Mouse (Mus musculus) adrenal gland (tissue): ENCODE results near the gene Wdr82.
"Not testable (repeated sequence)": the region's sequence is repeated elsewhere in the genome, so short reads cannot be mapped to it uniquely, and the experiment has no call there.

Experiments
- intact Hi-C: fragments of 180-260 bp; cut with DNase I; formaldehyde crosslinking; loops from one replicate; pipeline ENCODE4 v1.15.1; 2025

Gene Wdr82

DNA sequence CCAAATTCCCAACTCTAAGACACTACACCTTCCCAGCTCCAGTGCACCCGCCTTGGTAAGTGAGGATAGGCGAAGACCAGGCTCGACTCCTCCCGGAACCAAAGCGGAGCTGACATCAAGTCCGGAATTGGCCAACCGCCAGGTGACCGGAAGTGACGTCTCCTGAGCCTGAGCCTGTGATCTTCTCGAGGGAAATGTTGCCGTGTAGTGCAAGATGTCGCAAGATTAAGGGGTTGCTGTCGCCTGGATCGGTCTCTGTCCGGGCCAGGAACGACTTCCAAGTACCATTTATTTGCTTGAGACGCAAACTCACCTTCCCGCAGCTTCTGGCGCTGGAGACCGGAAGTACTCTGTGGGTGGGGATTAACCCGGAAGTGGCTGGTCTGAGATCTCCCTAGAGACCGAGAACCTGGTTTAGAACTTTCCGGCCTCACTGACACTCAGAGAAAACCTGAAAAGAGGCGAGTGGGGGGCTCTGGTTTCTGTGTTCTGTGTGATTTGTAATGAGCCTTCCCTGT, 10.9 kb upstream of the Wdr82 start:
- intact Hi-C loops = no loop called here

DNA sequence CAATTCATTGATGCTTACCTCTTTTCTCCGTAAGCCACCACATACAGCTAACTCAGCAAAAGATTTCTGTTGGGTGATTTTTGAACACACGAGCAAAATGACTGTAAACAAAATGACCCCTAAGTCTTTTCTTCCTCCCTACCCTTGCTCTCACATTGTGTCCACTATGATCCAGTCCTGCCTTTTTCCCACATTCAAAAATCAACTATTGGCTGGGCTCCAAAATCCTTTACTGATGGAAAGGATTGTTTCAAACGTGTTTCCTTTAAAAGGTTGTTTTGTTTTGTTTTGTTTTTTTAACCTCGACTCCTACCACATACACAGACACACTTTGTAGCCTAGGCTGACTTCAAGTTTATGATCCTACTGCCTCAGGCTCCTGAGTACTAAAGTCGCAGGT, 10.3 kb upstream of the Wdr82 start:
- intact Hi-C loops = no loop called here

DNA sequence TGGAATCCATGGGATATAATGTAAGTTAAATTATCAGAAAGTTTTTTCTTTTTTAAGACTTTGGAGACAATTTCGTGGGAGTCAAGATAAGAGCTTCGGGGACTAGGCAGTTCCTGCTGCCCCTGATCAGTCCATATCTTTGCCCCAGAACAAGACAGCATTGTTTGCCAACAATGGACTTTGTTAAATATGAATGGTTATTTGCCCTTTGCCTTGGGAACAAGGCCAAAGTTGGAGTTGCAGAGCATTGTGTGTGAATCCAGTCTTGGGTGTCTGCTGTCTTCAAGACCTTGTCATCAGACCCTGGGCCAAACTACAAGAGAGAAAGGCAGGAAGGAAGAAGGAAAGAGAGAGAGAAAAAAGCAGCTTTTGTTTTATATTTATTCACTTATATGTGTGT, 4.0 kb upstream of the Wdr82 start:
- intact Hi-C loops = no loop called here

DNA sequence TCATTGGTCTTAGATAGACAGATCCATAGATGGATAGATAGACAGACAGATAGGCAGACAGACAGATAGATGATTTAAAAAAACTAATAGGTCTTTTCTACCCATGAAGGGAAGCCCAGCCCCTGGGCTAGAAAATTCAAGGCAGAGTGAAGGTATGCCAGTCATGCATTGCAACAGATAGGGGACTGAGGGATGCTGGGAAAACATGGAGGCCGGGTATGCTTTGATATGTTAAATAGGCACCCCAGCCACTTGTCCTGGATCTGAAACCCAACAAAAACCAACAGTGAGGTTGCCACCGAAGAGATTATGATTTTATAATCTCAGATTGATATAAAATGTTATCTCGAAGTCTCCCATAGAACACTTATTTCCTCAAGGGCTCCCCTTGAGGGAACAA, 3.5 kb upstream of the Wdr82 start:
- intact Hi-C loops = no loop called here

DNA sequence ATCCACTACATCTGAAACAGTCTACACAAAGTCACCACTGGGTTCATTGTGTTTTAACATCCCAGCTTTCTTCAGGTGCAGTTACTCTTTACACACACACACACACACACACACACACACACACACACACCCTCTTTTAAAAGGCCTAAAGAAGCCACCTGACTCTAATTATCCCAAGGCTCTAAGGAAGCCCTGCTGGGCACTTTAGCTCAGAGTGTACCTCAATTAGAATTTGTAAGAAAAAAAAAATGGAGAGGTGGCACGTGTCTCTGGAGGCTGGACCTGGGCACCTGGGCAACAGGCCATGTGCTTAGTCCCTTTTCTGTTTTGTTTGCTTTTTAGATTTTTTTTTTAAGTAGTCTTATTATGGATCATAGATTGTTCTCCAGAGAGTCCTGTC, 3.0 kb upstream of the Wdr82 start:
- intact Hi-C loops = no loop called here

DNA sequence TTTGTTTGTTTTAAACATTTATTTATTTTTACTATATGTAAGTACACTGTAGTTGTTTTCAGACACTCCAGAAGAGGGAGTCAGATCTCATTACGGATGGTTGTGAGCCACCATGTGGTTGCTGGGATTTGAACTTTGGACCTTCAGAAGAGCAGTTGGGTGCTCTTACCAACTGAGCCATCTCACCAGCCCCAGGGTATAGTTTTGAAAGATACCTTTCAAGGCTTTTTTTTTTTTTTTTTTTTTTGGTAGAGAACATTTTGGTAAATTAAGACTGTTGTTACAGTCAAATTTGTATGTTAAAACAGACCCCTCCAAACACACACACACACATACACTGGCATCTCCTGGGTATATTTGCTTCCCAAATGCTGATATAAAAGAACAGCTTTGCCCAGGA, 1.7 kb upstream of the Wdr82 start:
- intact Hi-C loops = not testable (repeated sequence)

DNA sequence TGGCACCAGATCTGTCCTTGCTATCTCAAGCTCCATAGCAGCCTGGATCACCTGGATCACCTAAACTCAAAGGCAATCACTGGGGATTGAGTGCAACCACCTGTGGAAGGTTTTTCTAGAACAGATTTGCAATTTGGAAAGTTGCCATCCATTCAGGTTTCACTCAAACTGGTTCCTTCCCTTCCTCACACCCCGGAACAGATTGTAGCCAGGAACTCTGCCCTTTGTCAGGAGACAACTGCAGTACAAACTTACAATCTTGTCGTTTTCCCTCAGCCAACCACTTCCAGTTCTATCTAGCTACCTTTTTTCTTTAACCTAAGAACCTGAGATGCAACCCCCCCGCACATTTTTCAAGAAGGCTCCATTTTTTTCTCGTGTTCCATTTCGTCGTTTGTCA, 811 bp upstream of the Wdr82 start:
- intact Hi-C loops = loop anchor here (5.0 kb wide), 1 partner anchor 42 kb away; no protein-coding TSS in a partner anchor

DNA sequence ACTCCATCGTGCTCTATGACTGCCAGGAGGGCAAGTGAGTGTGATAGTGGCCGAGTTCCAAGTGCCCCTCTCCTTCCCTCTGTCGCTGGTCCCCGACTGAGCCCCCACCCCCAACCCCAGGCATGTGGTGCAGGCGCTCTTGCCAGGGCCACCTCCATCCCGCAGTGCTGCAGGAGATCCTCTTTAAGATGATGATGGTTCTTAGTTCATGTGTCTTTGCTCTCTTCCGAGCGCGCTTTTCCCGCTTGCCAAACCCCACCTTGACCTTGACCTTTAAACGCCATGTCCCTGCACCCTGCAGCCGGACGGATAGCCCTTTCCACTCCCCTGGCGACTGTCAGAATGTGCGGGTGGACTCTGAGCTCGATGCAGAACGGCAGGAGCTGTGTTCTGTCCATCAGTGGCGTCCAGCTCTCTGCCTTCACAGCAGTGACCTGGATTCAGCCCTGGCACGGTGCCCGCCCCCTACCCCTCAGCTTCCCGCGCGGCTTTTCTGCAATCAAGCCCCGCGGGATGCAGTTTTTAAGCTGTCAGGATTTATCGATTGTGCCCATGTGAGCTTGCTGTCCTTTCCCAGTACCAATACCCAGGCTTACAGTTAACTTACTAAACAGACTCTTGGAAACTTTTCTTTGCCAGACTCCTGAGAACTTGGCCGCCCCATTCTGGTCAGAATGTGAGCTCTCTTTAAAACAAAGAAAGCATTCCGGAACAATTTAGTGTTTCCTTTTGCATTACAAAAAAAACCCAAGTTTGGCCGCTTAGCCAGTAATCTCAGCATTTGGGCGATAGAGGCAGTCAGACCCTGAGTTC, 824 bp downstream of the Wdr82 start:
- intact Hi-C loops = loop anchor here (5.0 kb wide), 1 partner anchor 41 kb away; no protein-coding TSS in a partner anchor

DNA sequence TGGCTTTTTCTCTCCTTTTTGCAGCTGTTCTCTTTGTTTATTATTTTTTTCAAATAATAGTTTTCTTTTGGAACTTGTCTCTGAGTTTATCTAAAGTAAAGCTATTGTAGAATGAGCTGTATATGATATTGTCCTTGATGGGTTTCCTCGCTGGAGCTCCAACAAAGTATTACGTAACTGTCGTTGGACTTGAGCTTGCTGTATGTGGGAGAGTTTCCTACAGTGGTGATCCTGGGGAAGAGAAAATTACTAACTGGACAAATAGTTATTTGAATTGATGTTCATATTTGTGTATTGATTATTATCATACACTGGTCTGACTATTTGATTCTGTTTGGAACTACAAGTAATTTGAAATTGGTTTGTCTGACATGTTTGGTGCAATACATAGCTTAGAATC, 1.8 kb downstream of the Wdr82 start:
- intact Hi-C loops = loop anchor here (5.0 kb wide), 1 partner anchor 40 kb away; no protein-coding TSS in a partner anchor

DNA sequence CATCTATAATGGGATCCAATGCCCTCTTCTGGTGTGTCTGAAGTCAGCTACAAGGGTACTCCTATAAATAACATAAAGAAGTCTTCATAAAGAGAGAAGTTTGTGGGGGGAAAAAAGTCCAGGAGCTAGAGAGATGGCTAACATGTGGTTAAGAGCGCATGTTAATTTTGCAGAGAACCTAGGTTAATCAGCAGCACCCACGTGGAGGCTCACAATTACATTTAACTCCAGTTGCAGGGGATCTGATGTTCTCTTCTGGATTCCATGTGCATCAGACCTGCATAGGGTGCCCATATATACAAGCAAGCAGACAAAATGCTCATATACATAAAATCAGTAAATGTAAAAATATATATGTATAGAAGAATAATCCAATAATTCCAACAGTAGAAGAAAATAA, 2.6 kb downstream of the Wdr82 start:
- intact Hi-C loops = loop anchor here (5.0 kb wide), 1 partner anchor 39 kb away; no protein-coding TSS in a partner anchor

DNA sequence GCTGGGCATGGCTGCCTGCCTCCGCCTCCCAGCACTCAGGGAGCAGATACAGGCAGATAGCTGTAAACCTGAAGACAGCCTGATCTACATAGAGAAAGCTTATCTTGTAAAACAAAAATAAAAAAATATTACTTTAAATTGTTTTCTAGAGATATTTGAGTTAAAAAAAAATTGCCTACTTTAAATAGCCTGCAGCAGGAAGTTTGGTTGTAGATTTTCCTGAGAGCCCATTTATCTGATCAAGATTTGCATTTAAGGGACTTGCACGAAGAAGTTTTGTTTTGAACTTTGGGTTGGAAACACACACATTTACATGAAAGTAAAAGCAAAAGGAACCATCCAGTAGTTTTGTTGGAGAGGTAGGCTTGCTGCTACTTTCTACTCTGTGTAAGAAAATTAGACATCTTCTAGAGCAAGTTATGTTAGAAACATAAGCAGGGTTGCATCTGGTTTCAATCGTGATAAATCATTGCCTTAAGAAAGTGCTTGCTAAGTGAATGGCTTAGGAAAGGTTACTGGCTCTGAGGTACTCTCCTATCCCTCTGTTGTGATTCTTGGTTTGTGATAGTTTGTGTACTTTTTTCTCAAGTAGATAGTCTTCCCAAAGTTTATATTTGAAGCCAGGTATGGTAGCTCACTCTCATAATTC, 4.9 kb downstream of the Wdr82 start:
- intact Hi-C loops = no loop called here

DNA sequence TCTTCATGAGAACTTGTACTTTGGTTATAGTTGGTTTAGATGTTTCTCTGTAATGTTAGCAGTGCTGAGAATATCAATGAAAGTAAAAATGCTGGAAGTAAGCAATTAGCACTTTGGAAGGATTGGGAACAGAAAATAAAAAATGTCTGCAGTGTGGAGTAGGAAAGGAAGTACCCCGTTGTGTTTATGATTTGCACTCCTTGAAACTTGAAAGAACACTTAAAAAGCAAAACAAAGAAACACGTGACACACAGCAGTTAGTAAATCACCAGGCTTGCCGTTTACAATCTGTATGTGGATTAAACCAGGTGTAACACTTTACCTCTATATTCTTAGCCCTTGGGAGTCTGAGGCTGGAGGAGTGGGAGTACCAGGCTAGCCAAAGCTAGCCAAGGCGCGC, 6.0 kb downstream of the Wdr82 start:
- intact Hi-C loops = no loop called here

DNA sequence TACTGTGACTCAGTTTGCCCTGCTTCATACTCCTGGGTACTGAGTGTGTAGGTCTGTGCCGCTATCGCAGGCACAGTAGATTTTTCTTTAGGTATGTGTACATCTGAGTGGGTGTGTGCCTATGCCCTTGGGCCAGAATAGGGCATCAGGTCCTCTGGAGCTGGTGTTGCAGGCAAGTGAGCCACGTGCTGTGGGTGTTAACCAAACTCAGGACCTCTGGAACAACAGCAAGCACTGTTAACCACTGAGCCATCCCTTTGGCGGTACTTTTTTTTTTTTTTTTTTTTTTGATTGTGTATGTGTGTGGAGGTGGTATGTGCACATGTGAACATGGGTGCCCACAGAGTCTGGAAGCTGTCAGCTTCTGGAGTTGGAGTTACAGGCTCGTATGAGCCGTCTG, 7.1 kb downstream of the Wdr82 start:
- intact Hi-C loops = no loop called here

DNA sequence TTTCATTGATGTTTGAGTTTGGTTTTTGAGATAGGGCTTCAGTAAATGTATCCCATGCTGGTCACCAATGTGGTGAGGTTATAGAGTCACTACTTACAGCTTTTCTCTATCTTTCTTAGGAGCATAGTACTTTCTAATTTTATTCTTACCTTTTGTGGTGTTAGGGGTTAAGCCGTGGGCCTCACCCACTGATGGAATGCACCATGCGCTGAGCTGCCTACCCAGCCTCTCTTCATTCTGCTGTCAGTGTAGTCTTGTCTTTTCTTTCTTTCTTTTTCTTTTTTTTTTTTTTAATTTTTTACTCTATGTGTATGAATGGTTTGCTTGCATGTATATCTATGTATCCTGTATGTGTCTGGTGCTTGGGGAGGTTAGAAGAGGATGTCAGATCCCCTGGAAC, 8.7 kb downstream of the Wdr82 start:
- intact Hi-C loops = no loop called here

DNA sequence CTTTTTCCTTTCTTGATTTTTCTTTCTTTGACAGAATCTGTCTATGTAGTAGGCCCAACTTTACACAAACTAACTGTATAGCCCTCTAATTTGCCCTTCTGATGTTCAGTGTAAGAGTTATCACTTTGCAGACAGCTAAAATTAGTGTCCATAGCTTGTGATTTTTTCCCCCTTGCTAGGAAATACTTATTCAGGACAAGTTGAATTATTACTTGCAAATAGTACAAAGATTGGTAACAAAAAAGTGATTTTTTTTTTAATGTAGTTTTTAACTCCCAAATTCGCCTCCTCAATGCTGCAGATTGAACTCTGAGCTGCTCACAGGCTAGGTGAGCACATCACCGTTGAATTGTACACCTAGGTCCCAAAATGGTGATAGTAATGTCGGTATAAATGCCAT, 9.2 kb downstream of the Wdr82 start:
- intact Hi-C loops = no loop called here

DNA sequence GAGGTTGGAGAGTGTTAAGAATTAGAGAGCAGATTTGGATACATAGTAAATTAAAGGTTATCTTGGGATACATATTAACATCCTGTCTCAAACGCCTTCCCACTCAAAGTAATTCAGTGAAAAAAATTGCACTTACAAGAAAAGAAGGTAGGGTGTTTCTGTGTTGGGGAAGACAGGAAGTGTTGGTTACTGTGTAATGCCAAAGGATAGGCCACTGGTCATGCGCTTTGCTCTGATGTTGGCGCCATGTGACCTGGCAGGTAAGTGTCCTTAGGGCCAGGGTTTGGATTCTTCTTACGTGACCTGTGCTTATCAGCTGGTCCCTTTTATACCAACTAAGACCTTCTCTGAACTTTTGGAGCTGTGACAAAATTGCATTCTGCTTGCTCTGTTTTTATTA, 11.4 kb downstream of the Wdr82 start:
- intact Hi-C loops = no loop called here

DNA sequence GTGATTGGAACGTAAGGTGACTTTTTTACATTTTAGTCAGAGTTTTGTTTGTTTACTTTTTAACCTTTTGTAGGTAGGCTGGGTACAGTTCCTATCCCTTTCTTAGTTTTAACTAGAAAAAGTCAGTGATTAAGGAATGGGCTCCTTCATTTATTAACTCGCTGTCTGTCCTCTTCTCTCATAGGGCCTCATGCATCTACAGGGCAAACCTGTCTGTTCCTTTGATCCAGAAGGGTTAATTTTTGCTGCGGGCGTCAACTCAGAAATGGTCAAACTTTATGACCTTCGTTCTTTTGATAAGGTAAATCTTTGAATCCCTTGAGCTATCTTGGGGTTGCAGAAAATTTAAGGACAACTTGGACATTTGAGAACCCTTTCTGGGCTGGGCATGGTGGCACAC, 13.3 kb downstream of the Wdr82 start:
- intact Hi-C loops = no loop called here

DNA sequence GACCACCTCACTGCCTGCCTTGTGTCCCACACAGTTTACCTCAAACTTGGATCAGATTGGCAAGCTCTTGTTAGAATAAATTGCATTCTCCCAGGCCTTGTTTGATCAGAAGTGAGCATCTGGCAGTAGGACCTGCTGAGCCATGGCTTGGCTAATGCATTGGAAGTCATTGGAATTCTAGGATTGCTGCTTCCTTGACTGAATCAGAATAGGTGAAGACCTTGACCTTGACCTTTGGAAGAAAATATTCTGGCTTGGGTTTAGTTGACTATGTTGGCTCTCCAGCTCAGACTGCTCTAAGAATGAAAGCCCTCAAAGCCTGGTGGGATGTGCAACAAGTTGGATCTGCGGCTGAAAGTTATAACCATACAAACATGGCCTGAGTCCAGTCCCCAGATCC, 20.6 kb downstream of the Wdr82 start:
- intact Hi-C loops = no loop called here

DNA sequence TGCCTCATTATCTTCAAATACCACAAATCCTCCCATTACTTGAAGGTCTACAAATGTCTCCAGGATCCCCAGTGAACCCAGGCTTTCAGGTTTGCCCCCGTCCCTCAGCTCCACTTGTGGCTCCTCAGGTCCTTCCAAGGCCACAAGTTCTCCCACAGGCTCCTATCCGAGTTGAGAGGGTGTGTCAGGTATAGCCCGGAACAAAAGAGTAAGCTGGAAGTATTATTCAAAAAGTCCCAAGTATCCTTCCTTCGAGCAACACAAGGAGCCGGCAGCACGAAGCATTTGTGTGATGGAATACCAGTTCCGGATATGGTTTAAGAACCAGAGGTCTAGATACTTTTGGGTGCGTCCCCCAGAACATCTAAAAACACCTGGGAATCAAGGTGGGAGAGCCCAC, 21.3 kb downstream of the Wdr82 start:
- intact Hi-C loops = no loop called here

DNA sequence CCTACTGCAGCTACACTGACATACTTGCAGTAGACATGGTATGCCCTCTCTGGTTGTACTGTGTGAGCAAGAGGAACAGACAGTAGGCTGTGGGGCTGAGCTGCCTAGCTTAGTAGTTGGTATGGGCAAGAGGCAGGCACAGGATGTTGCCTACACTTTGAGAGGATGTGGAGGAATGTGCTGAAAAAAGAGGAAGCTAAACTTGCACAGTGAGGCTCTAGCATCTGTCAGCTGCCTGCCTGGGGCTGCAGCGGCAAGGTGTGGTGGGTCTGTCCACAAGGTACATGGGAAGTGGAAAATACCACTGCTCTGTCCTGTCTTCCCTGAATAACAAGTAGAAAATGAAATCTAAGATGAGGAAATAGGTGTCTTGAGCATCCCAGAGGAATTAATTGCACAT, 22.3 kb downstream of the Wdr82 start:
- intact Hi-C loops = no loop called here

DNA sequence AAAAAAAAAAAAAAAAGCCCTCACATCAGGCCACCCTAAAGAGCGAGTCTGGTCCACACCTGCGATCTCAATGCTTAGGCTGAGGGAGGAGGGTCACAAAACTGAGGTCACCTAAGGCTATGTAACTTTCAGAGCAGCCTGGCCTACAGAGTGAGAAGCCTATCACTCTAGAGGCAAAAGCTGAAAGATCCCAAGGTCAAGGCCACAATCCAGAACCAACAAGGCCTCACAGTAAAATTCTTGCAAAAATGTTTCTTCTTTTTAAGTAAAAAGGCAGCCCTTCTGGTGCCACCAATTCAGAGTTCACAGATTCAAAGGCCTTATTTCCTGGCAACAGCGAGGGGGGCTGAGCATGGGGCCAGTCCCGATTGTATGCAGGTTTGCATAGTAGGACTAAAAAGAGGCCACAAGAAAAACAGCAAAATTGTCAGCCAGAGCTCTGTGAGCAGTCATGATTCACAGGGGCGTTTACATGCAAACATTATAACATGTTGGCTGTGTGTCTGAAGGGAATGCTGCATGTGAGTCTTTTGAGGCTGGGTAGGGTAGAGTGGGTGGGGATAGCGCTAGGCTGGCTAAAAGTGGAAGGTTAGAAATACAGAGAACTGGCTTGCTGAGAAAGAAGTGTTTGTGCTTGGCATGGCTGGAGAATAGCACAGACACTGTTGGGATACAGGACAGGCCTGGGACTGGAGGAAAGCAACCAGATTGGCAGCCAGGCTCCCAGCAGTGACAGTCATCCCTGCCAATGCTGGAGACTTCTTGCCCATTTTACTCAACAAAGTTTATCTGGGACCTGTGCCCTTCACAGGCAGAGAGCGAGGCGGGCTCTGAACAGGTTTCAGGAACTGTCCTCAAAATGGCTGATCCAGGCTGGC, 23.4 kb downstream of the Wdr82 start:
- intact Hi-C loops = no loop called here

DNA sequence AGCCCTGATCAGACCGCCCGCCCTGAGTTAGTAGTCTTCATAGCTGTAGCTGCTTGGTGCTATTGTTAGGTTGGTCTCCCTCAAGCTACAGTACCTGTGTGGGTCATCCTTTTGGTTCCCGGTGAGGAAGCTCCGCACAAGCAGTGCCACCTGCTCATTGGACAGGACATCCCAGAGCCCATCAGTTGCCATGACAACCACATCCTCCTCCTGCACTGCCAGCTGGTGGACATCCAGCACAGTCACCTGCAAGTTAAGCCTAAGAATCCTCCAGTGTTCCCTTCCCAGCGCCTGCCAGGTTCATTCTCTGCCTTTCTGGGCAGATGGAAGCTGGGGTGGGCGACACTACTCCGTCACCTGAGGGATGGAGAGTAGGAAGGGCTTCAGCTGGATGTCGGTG, 25.0 kb downstream of the Wdr82 start:
- intact Hi-C loops = no loop called here
